Mouse (Mus musculus): ENCODE data around the gene D630003M21Rik.

Gene D630003M21Rik

GRCm38 (mm10) chr2:158193611-158194336, 35.2 kb downstream of the D630003M21Rik start:
- no peak for DNase-seq

- DNase-seq, result no peak
These were observed 37.9 kb downstream of the D630003M21Rik start for GRCm38 (mm10) chr2:158191098-158191497.

DNA sequence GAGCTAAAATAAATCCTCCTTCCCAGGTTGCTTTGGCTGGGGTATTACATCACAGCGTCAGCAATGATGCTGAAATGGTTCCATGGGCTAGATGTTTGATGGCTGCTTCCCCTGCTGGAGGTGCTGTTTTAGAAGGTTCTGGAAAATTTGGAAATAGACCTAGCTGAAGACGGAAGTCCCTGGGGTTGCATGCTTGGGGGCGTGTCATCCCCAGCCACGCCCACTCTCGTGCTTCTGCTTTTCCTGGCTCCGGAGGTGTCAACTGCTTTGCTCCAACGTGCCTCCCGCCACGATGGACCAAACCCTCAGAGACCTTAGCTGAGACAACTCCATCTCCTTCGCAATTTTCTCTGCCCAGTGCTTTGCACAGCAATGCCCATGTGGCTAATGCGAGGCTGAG, 39.6 kb downstream of the D630003M21Rik start:
- DNase-seq, result no peak

GRCm38 (mm10) chr2:158186206-158186871, 42.7 kb downstream of the D630003M21Rik start:
- no peak for DNase-seq

GRCm38 (mm10) chr2:158183266-158183665, 45.8 kb downstream of the D630003M21Rik start:
- no peak for DNase-seq

- DNase-seq, result no peak
These were observed 47.1 kb downstream of the D630003M21Rik start for GRCm38 (mm10) chr2:158181932-158182331.

DNA sequence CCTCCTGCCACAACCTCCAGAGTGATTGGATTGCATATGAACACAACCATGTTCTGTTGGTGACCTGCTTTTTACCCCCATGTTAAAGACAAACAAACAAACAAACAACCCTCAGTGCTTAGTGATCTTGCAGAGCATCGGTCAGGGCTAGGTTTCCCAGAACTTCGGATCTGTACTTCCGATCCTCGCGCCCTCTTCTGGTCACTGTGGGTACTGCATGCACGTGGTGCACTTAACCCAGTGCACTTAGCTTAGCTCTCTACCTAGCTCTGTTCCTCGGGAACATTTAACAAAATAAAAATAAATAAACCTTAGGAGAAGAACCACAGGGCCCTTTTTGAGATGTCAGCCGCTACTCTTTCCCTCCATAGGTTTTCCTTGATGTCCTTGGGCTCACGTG, 48.2 kb downstream of the D630003M21Rik start:
- no peak for DNase-seq

DNA sequence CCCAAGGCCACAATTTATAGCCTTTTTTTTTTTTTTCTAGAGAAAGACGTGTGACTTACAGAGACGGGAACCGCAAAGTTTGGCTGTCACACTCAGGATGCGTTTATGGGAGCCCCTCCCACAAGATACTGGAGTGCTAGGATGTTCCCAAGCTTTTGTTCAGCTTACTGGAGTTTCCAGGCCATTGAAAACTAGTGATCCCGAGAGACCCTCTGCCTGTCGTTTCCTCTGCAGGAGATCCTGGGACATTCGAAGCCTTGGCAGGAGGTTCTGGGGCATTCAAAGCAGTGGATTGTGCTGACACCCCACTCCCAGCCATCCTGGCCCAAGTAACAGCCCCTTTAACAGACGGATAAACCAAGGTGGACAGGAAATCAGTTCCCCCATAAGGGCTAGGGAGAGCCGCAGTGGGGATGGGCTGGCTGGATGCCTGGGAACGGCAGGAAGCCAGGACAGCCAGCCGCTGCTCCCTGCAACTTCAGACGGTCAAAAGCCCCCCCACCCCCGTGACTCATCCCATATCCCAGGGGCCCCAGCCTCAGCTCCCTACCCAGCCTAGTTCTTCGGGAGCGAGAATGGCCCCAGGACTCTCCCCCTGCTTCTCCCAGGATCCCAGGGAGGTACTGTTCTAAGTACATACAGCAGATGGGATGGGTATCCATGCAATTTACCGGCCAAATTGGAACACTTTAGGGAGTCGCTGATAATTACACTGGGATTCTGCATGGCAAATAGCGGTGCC, 49.5 kb downstream of the D630003M21Rik start:
- DNase-seq, result peak; percentile 44

DNA sequence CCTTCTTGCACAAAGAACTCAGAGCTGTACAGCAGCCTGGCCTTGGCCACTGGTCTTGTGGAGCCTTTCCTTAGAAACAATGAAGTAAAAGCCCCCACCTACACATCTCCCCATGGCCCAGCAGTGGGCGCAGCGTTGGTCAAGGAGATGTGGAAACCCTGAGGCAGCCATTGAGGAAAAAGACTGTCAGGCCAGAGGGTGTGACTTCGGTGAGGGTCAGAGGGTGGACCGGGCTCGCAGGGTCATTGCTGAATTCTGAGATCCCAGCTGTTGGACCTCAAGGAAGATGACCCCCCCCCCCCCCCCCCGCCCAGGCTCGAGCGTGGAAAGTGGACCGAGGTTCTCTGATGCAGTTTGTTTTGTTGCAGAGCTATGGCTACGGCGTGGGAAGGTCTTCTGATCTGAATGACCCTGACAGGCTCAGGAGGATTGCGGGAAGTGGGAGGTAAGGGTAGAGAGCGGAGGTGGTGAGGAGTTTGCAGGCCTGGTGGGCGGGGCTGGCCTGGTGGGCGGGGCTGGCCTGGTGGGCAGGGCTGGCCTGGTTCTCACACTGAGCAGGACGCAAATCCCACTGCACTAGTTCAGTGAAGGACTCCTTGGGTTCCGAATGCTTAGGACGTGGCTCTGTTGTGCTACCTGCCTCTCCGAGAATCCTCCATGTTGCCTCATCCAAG, 50.2 kb downstream of the D630003M21Rik start:
- no peak for DNase-seq

GRCm38 (mm10) chr2:158178139-158178538, 50.9 kb downstream of the D630003M21Rik start:
- DNase-seq, result no peak

- no peak for DNase-seq
These were observed 51.4 kb downstream of the D630003M21Rik start for GRCm38 (mm10) chr2:158177574-158177973.

- DNase-seq, result no peak
These were observed 52.3 kb downstream of the D630003M21Rik start for GRCm38 (mm10) chr2:158176763-158177162.

- no peak for DNase-seq
These were observed 53.6 kb downstream of the D630003M21Rik start for GRCm38 (mm10) chr2:158175433-158175832.

DNA sequence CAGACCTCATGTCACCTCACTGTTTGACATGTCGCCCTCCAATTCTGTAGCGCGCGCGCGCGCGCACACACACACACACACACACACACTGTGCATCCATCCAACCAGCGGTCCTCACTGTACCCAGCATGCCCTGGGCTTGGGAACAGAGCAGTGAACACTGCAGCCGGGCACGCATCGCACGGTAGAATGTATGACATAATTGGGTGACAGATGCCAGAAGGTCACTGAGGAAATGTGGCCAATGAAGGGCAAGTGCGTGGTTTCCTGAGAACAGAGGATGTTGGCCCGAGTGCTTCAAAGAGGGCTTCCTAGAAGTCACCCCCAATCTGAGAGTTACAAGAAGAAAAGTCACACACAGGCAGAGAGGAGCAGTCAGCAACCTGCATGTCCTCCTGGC, 54.1 kb downstream of the D630003M21Rik start:
- no peak for DNase-seq

- DNase-seq, result no peak
These were observed 54.6 kb downstream of the D630003M21Rik start for GRCm38 (mm10) chr2:158174438-158174837.

- DNase-seq, result no peak
These were observed 58.6 kb downstream of the D630003M21Rik start for GRCm38 (mm10) chr2:158170394-158170793.

- no peak for DNase-seq
These were observed 59.3 kb downstream of the D630003M21Rik start for GRCm38 (mm10) chr2:158169771-158170170.

DNA sequence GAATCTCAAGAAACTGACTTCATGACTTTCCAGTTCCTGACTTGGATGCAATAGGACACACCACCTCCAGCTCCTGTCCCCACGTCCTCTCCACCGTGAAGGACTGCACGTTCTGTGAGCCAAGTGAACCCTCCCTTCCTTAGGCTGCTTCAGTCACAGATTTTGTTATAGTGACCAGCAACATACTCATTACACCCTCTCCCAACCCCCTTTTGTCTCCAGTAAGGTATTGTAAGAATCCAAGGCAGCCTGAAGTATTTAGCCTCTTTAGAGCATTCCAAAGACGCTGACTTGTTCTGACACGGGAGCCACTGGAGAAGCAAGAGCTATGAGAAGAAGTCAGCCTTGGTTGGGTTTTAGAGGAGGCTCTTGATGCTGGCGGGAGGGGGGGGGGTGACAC, 59.7 kb downstream of the D630003M21Rik start:
- DNase-seq, result no peak

GRCm38 (mm10) chr2:158168741-158169211, 60.2 kb downstream of the D630003M21Rik start:
- DNase-seq, result no peak

DNA sequence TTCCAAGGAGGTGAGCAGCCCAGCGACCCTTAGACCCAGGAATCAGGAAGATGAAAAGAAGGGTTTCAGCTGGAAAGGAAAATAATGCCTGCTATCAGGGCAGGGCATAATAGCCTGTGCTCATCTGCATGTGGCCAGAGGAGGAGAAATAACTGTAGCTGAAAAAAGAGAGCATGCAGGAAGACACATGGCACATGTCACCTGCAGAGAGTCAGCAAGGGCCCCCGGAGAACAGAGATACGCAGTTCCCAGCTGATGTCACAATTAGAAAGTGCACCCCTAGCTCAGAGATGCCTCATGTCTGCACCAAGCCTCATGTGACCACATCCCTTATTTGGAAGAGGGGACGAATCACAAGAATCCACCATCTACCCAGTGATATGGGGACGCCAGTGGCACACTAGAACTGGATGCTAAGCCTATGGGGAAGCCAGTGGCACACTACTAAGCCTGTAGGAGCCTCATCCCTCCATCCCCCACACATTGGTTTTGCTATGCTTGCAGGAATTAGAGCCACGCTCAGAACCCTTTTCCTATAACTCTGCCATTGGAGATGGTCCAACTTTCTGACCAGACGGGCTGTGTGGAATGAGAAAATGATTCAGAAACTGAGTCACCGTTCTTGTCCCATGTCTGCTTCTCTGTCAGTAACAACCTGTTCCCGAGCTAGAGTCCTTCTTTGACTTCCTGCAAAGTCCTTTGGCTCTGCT, 61.4 kb downstream of the D630003M21Rik start:
- no peak for DNase-seq

- DNase-seq, result no peak
These were observed 62.4 kb downstream of the D630003M21Rik start for GRCm38 (mm10) chr2:158166628-158167027.

DNA sequence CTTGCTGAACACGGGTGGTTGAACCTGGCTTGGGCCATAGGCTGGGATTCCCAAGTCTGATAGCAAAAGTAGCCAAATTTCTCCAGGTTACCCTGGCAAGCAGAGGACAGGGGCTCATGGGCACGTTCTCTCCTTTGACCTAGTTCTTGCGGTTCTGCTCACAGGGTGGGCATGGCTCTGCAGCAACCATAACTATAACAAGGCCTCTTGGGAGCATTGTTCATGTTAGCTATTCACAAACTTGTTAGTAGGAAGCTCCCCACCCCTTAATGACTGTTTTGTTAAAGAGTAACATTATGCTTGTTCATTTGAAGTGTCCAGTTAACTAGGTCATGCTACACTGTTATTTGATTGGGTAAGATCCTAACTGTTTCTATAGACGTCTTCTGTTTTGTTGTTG, 63.2 kb downstream of the D630003M21Rik start:
- no peak for DNase-seq

All from cerebellum, adult 9-11 months (tissue).